Mouse (Mus musculus): ENCODE measurements at regions not wholly inside any gene's neighbourhood (a gene's known extent, or its start where the extent isn't known, plus 50 kb on each side); places are given as distances from the start of the nearest gene placed in this dataset.

GRCm38 (mm10) chr6:49985127-49985526 is 124.9 kb upstream of the Mpp6 start:
- H3K27me3 ChIP-seq (ENCODE audit: control insufficient read depth, insufficient read depth, low read length), result no peaks in the 10 kb centered on the region
- no peak for TF ChIP-seq EP300 (optimal IDR thresholded peaks at IDR 0.05)
- no peak for TF ChIP-seq CTCF (IDR thresholded peaks at IDR 0.05; ENCODE audit: low read depth)
- ATAC-seq (ENCODE audit: low FRiP score, low TSS enrichment), result no peak
- DNase-seq (ENCODE audit: low spot score), result peak; percentile 23
- 21% methylated on average over 6 of the region's 6 CpGs for WGBS
- H3K4me3 ChIP-seq (ENCODE audit: low read depth, low read length), result no peak overlapping the region
- no peaks in the 10 kb centered on the region for H3K9me3 ChIP-seq (ENCODE audit: control insufficient read depth, low read length)
- H3K4me1 ChIP-seq (replicated peaks; ENCODE audit: control insufficient read depth, insufficient read depth), result no peaks in the 10 kb centered on the region
- H3K36me3 ChIP-seq (ENCODE audit: control insufficient read depth, insufficient read depth, low read length), result no peaks in the 10 kb centered on the region
- no peak overlapping the region for H3K9ac ChIP-seq (ENCODE audit: low read length)
- H3K27ac ChIP-seq (replicated peaks), result no peak overlapping the region
- no peak overlapping the region for H3K4me2 ChIP-seq (replicated peaks; ENCODE audit: low read depth)

- DNase-seq (ENCODE audit: low spot score) (no peak), ATAC-seq (ENCODE audit: low FRiP score, low TSS enrichment) (no peak)
- no peaks in the 10 kb centered on the region for H3K36me3 ChIP-seq (ENCODE audit: control insufficient read depth, insufficient read depth, low read length)
- H3K9ac ChIP-seq (ENCODE audit: low read length), result no peak overlapping the region
- WGBS, result 90% methylated on average over 5 of the region's 5 CpGs
- H3K4me3 ChIP-seq (ENCODE audit: low read depth, low read length), result no peak overlapping the region
- no peaks in the 10 kb centered on the region for H3K4me1 ChIP-seq (replicated peaks; ENCODE audit: control insufficient read depth, insufficient read depth)
- no peak overlapping the region for H3K27ac ChIP-seq (replicated peaks)
- H3K9me3 ChIP-seq (ENCODE audit: control insufficient read depth, low read length), result no peaks in the 10 kb centered on the region
- H3K27me3 ChIP-seq (ENCODE audit: control insufficient read depth, insufficient read depth, low read length), result no peaks in the 10 kb centered on the region
- no peak overlapping the region for H3K4me2 ChIP-seq (replicated peaks; ENCODE audit: low read depth)
- TF ChIP-seq CTCF (IDR thresholded peaks at IDR 0.05; ENCODE audit: low read depth) (no peak), EP300 (optimal IDR thresholded peaks at IDR 0.05) (no peak)
These were observed 122.9 kb upstream of the Mpp6 start for GRCm38 (mm10) chr6:49987141-49987540.

GRCm38 (mm10) chr6:49987541-49988210 is 122.4 kb upstream of the Mpp6 start:
- DNase-seq (ENCODE audit: low spot score) (no peak), ATAC-seq (ENCODE audit: low FRiP score, low TSS enrichment) (no peak)
- Histone ChIP-seq H3K27me3 (ENCODE audit: control insufficient read depth, insufficient read depth, low read length) (no peaks in the 10 kb centered on the region), H3K4me1 (replicated peaks; ENCODE audit: control insufficient read depth, insufficient read depth) (no peaks in the 10 kb centered on the region), H3K9ac (ENCODE audit: low read length) (no peak overlapping the region), H3K9me3 (ENCODE audit: control insufficient read depth, low read length) (no peaks in the 10 kb centered on the region), H3K27ac (replicated peaks) (no peak overlapping the region), H3K4me3 (ENCODE audit: low read depth, low read length) (no peak overlapping the region), H3K36me3 (ENCODE audit: control insufficient read depth, insufficient read depth, low read length) (no peaks in the 10 kb centered on the region), H3K4me2 (replicated peaks; ENCODE audit: low read depth) (no peak overlapping the region)
- WGBS, result 78% methylated on average over 3 of the region's 3 CpGs
- TF ChIP-seq CTCF (IDR thresholded peaks at IDR 0.05; ENCODE audit: low read depth), result no peak
- TF ChIP-seq EP300 (optimal IDR thresholded peaks at IDR 0.05), result no peak

GRCm38 (mm10) chr6:49989585-49990521 is 120.2 kb upstream of the Mpp6 start:
- no peaks in the 10 kb centered on the region for H3K4me1 ChIP-seq (replicated peaks; ENCODE audit: control insufficient read depth, insufficient read depth)
- 77% methylated on average over 9 of the region's 9 CpGs for WGBS
- TF ChIP-seq CTCF (IDR thresholded peaks at IDR 0.05; ENCODE audit: low read depth), result no peak
- no peak for TF ChIP-seq EP300 (optimal IDR thresholded peaks at IDR 0.05)
- H3K4me3 ChIP-seq (ENCODE audit: low read depth, low read length), result no peak overlapping the region
- no peak overlapping the region for H3K27ac ChIP-seq (replicated peaks)
- H3K9ac ChIP-seq (ENCODE audit: low read length), result no peak overlapping the region
- H3K9me3 ChIP-seq (ENCODE audit: control insufficient read depth, low read length), result no peaks in the 10 kb centered on the region
- no peaks in the 10 kb centered on the region for H3K36me3 ChIP-seq (ENCODE audit: control insufficient read depth, insufficient read depth, low read length)
- no peaks in the 10 kb centered on the region for H3K27me3 ChIP-seq (ENCODE audit: control insufficient read depth, insufficient read depth, low read length)
- ATAC-seq (ENCODE audit: low FRiP score, low TSS enrichment) (no peak), DNase-seq (ENCODE audit: low spot score) (no peak)
- no peak overlapping the region for H3K4me2 ChIP-seq (replicated peaks; ENCODE audit: low read depth)

GRCm38 (mm10) chr6:49990522-49990858 is 119.6 kb upstream of the Mpp6 start:
- ATAC-seq (ENCODE audit: low FRiP score, low TSS enrichment), result no peak
- Histone ChIP-seq H3K4me1 (replicated peaks; ENCODE audit: control insufficient read depth, insufficient read depth) (no peaks in the 10 kb centered on the region), H3K27ac (replicated peaks) (no peak overlapping the region), H3K9ac (ENCODE audit: low read length) (no peak overlapping the region), H3K27me3 (ENCODE audit: control insufficient read depth, insufficient read depth, low read length) (no peaks in the 10 kb centered on the region), H3K36me3 (ENCODE audit: control insufficient read depth, insufficient read depth, low read length) (no peaks in the 10 kb centered on the region), H3K9me3 (ENCODE audit: control insufficient read depth, low read length) (no peaks in the 10 kb centered on the region), H3K4me2 (replicated peaks; ENCODE audit: low read depth) (no peak overlapping the region), H3K4me3 (ENCODE audit: low read depth, low read length) (no peak overlapping the region)
- 37% methylated on average over 8 of the region's 8 CpGs for WGBS
- no peak for DNase-seq (ENCODE audit: low spot score)
- TF ChIP-seq EP300 (optimal IDR thresholded peaks at IDR 0.05), result no peak

GRCm38 (mm10) chr6:49999365-49999764 is 110.7 kb upstream of the Mpp6 start:
- no peak overlapping the region for H3K27ac ChIP-seq (replicated peaks)
- no peaks in the 10 kb centered on the region for H3K9me3 ChIP-seq (ENCODE audit: control insufficient read depth, low read length)
- no peak for TF ChIP-seq CTCF (IDR thresholded peaks at IDR 0.05; ENCODE audit: low read depth)
- no peak for TF ChIP-seq EP300 (optimal IDR thresholded peaks at IDR 0.05)
- no peaks in the 10 kb centered on the region for H3K4me1 ChIP-seq (replicated peaks; ENCODE audit: control insufficient read depth, insufficient read depth)
- 82% methylated on average over 11 of the region's 11 CpGs for WGBS
- H3K9ac ChIP-seq (ENCODE audit: low read length), result no peak overlapping the region
- H3K4me2 ChIP-seq (replicated peaks; ENCODE audit: low read depth), result no peak overlapping the region
- H3K27me3 ChIP-seq (ENCODE audit: control insufficient read depth, insufficient read depth, low read length), result no peaks in the 10 kb centered on the region
- DNase-seq (ENCODE audit: low spot score), result no peak
- ATAC-seq (ENCODE audit: low FRiP score, low TSS enrichment), result no peak
- H3K36me3 ChIP-seq (ENCODE audit: control insufficient read depth, insufficient read depth, low read length), result no peaks in the 10 kb centered on the region
- no peak overlapping the region for H3K4me3 ChIP-seq (ENCODE audit: low read depth, low read length)
